In genomic region chr3:8367659-8367969, GRCm38 (mm10) we compare ENCODE assay signal across 19 mouse cellular contexts.
A peak's percentile ranks its signal among the peaks of the same experiment; 100 is the strongest.
DNase-seq lines count a peak whose midpoint lies in the region; ATAC-seq lines count a peak whose summit lies in the region.
"Had no signal": no experiment of that assay in that cellular context is flagged by ENCODE, and none has a peak within 500 bp of the region (broad histone marks: within the 10 kb centered on the region; RNA-seq: fewer than 3 reads in every experiment).

No protein-coding gene starts in this region.

- 0 out of 2 replicates have a peak, but pooled peaks have one; percentile 27 for ATAC-seq in forebrain, embryonic 11.5 days (replicated peaks; ENCODE audit: low FRiP score)
- ATAC-seq in midbrain, embryonic 14.5 days (ENCODE audit: low FRiP score, low TSS enrichment) = peak; percentile 62
- ATAC-seq in midbrain, embryonic 11.5 days (ENCODE audit: low FRiP score) = no peak
- peak; percentile 95 for ATAC-seq in forebrain, embryonic 14.5 days
- 0 out of 2 replicates have a peak, but pooled peaks have one; percentile 30 for ATAC-seq in hindbrain, embryonic 15.5 days (ENCODE audit: low FRiP score, low read depth)
- ATAC-seq: inflammation-experienced regulatory T-cells, adult 6 months had no signal

- H3K4me1 ChIP-seq in forebrain, embryonic 11.5 days (replicated peaks; ENCODE audit: control insufficient read depth, insufficient read depth, low read length) = no peaks in the 10 kb centered on the region
- H3K4me1 ChIP-seq in forebrain, embryonic 10.5 days = no peaks in the 10 kb centered on the region
- H3K4me1 ChIP-seq in midbrain, embryonic 14.5 days (ENCODE audit: control insufficient read depth, insufficient read depth, low read length) = no peaks in the 10 kb centered on the region
- H3K4me1 ChIP-seq in midbrain, embryonic 11.5 days (ENCODE audit: control insufficient read depth, insufficient read depth, low read length) = no peaks in the 10 kb centered on the region
- H3K4me1 ChIP-seq in forebrain, embryonic 14.5 days (ENCODE audit: control insufficient read depth, insufficient read depth, low read length) = 0 out of 2 replicates have a peak, but pooled peaks cover 5% of the 10 kb centered on the region
- H3K4me1 ChIP-seq in hindbrain, embryonic 15.5 days (replicated peaks) = no peaks in the 10 kb centered on the region
- H3K4me1 ChIP-seq: embryonic facial prominence, embryonic 12.5 days; heart, embryonic 10.5 days had no signal

- no peak overlapping the region for H3K4me2 ChIP-seq in forebrain, embryonic 11.5 days (ENCODE audit: low read depth, low read length, severe bottlenecking)
- no peak overlapping the region for H3K4me2 ChIP-seq in midbrain, embryonic 14.5 days (ENCODE audit: low read length)
- H3K4me2 ChIP-seq in midbrain, embryonic 11.5 days = no peak overlapping the region
- H3K4me2 ChIP-seq in forebrain, embryonic 14.5 days (ENCODE audit: low read length) = no peak overlapping the region; the same call in 1 of the 2 replicates
- H3K4me2 ChIP-seq in hindbrain, embryonic 15.5 days = no peak overlapping the region
- H3K4me2 ChIP-seq: embryonic facial prominence, embryonic 12.5 days had no signal

- H3K27ac ChIP-seq in forebrain, embryonic 11.5 days (ENCODE audit: low read depth, low read length) = no peak overlapping the region
- H3K27ac ChIP-seq in forebrain, embryonic 10.5 days = no peak overlapping the region
- H3K27ac ChIP-seq in midbrain, embryonic 14.5 days (replicated peaks; ENCODE audit: low read depth, low read length) = 0 out of 2 replicates have a peak overlapping the region, but pooled peaks have one; percentile 2
- no peak overlapping the region for H3K27ac ChIP-seq in midbrain, embryonic 11.5 days (ENCODE audit: low read depth, low read length)
- no peak overlapping the region for H3K27ac ChIP-seq in forebrain, embryonic 14.5 days (ENCODE audit: low read depth, low read length)
- H3K27ac ChIP-seq in hindbrain, embryonic 15.5 days (replicated peaks) = no peak overlapping the region; the same call in 1 of the 2 replicates
- H3K27ac ChIP-seq: embryonic facial prominence, embryonic 12.5 days; heart, embryonic 10.5 days had no signal

- no peak overlapping the region for H3K4me3 ChIP-seq in forebrain, embryonic 11.5 days (ENCODE audit: low read depth, low read length)
- no peak overlapping the region for H3K4me3 ChIP-seq in forebrain, embryonic 10.5 days
- H3K4me3 ChIP-seq in midbrain, embryonic 14.5 days (replicated peaks; ENCODE audit: low read depth, low read length) = no peak overlapping the region
- H3K4me3 ChIP-seq in midbrain, embryonic 11.5 days (ENCODE audit: low read depth, low read length) = no peak overlapping the region
- no peak overlapping the region for H3K4me3 ChIP-seq in forebrain, embryonic 14.5 days (ENCODE audit: low read depth, low read length)
- no peak overlapping the region for H3K4me3 ChIP-seq in hindbrain, embryonic 15.5 days
- H3K4me3 ChIP-seq: embryonic facial prominence, embryonic 12.5 days; heart, embryonic 10.5 days had no signal

- WGBS in forebrain, embryonic 11.5 days = 71% methylated on average over 2 of the region's 2 CpGs
- WGBS in forebrain, embryonic 10.5 days = 90% methylated on average over 2 of the region's 2 CpGs
- 62% methylated on average over 2 of the region's 2 CpGs for WGBS in midbrain, embryonic 14.5 days
- WGBS in midbrain, embryonic 11.5 days = 87% methylated on average over 2 of the region's 2 CpGs
- WGBS in forebrain, embryonic 14.5 days = 24% methylated on average over 2 of the region's 2 CpGs
- 65% methylated on average over 2 of the region's 2 CpGs for WGBS in hindbrain, embryonic 15.5 days

- no peaks in the 10 kb centered on the region for H3K36me3 ChIP-seq in forebrain, embryonic 11.5 days (ENCODE audit: control insufficient read depth, insufficient read depth, low read length)
- H3K36me3 ChIP-seq in forebrain, embryonic 10.5 days (replicated peaks) = no peaks in the 10 kb centered on the region
- H3K36me3 ChIP-seq in midbrain, embryonic 14.5 days (ENCODE audit: control insufficient read depth, insufficient read depth, low read length) = no peaks in the 10 kb centered on the region
- H3K36me3 ChIP-seq in midbrain, embryonic 11.5 days (ENCODE audit: control insufficient read depth, insufficient read depth, low read length) = no peaks in the 10 kb centered on the region
- H3K36me3 ChIP-seq in forebrain, embryonic 14.5 days (ENCODE audit: control insufficient read depth, insufficient read depth, low read length) = no peaks in the 10 kb centered on the region
- no peaks in the 10 kb centered on the region for H3K36me3 ChIP-seq in hindbrain, embryonic 15.5 days
- H3K36me3 ChIP-seq: embryonic facial prominence, embryonic 12.5 days; heart, embryonic 10.5 days had no signal

- H3K9ac ChIP-seq in forebrain, embryonic 11.5 days (ENCODE audit: low read length) = no peak overlapping the region
- no peak overlapping the region for H3K9ac ChIP-seq in midbrain, embryonic 14.5 days (replicated peaks; ENCODE audit: low read length)
- H3K9ac ChIP-seq in midbrain, embryonic 11.5 days (ENCODE audit: low read length) = no peak overlapping the region
- no peak overlapping the region for H3K9ac ChIP-seq in forebrain, embryonic 14.5 days (ENCODE audit: low read length)
- H3K9ac ChIP-seq in hindbrain, embryonic 15.5 days = no peak overlapping the region
- H3K9ac ChIP-seq: embryonic facial prominence, embryonic 12.5 days had no signal

- no peaks in the 10 kb centered on the region for H3K9me3 ChIP-seq in forebrain, embryonic 11.5 days (ENCODE audit: control insufficient read depth, low read length)
- no peaks in the 10 kb centered on the region for H3K9me3 ChIP-seq in forebrain, embryonic 10.5 days
- no peaks in the 10 kb centered on the region for H3K9me3 ChIP-seq in midbrain, embryonic 14.5 days (ENCODE audit: control insufficient read depth, low read length)
- no peaks in the 10 kb centered on the region for H3K9me3 ChIP-seq in midbrain, embryonic 11.5 days (ENCODE audit: control insufficient read depth, low read length)
- H3K9me3 ChIP-seq in forebrain, embryonic 14.5 days (replicated peaks; ENCODE audit: control insufficient read depth, low read length) = no peaks in the 10 kb centered on the region
- H3K9me3 ChIP-seq in hindbrain, embryonic 15.5 days = no peaks in the 10 kb centered on the region
- H3K9me3 ChIP-seq: embryonic facial prominence, embryonic 12.5 days; heart, embryonic 10.5 days had no signal

- H3K27me3 ChIP-seq in forebrain, embryonic 11.5 days (ENCODE audit: control insufficient read depth, insufficient read depth, low read length) = no peaks in the 10 kb centered on the region
- no peaks in the 10 kb centered on the region for H3K27me3 ChIP-seq in forebrain, embryonic 10.5 days (ENCODE audit: poor library complexity, severe bottlenecking)
- no peaks in the 10 kb centered on the region for H3K27me3 ChIP-seq in midbrain, embryonic 14.5 days (ENCODE audit: control insufficient read depth, insufficient read depth, low read length)
- no peaks in the 10 kb centered on the region for H3K27me3 ChIP-seq in midbrain, embryonic 11.5 days (ENCODE audit: control insufficient read depth, insufficient read depth, low read length)
- H3K27me3 ChIP-seq in forebrain, embryonic 14.5 days (replicated peaks; ENCODE audit: control insufficient read depth, insufficient read depth, low read length) = no peaks in the 10 kb centered on the region
- no peaks in the 10 kb centered on the region for H3K27me3 ChIP-seq in hindbrain, embryonic 15.5 days
- H3K27me3 ChIP-seq: embryonic facial prominence, embryonic 12.5 days had no signal

- no peak for DNase-seq in forebrain, embryonic 11.5 days (ENCODE audit: low spot score)
- DNase-seq in forebrain, embryonic 10.5 days (ENCODE audit: extremely low spot score, low spot score) = no peak
- peak; percentile 14 for DNase-seq in midbrain, embryonic 14.5 days
- no peak for DNase-seq in midbrain, embryonic 11.5 days (ENCODE audit: low spot score, missing footprints)
- no peak for DNase-seq in forebrain, embryonic 14.5 days (ENCODE audit: low spot score)
- DNase-seq in lung, postnatal 10 days = no peak
- DNase-seq in urinary bladder, postnatal 10 days (ENCODE audit: low spot score) = no peak
- DNase-seq: adrenal gland, postnatal 10 days; cerebellum, adult 11-12 months; cerebellum, adult 9-10 months; cerebellum, postnatal 25 days; gastrocnemius, postnatal 10 days; heart, adult 18-20 months; heart, postnatal 10 days; heart, postnatal 4 days had no signal
